Mouse (Mus musculus) limb, embryonic 11.5 days (tissue): ENCODE results near the gene 1700084M14Rik. TPM values are rescaled to one million over a fixed set of nuclear protein-coding genes. Genes with fewer than 3 reads are reported as not detected.
"Not testable (repeated sequence)": the region's sequence is repeated elsewhere in the genome, so short reads cannot be mapped to it uniquely, and the experiment has no call there.

Source experiments
- ATAC-seq: fragments of 200-750 bp; cut with Nextera tagmentation; 2 replicates; pipeline ENCODE4 v1.8.0; 2017; ENCODE audit warnings: low read depth; ENCODE audit not compliant: insufficient number of reproducible peaks, low FRiP score, low TSS enrichment
- DNase-seq: peaks from one replicate; pipeline ENCODE4 v3.0.0-alpha.2; 2015; ENCODE audit warnings: low spot score
- H3K27ac ChIP-seq: fragments of 300-500 bp; sonication (generic); replicated peaks from 2 replicates; pipeline ENCODE4 v1.5.1; 2014; ENCODE audit warnings: low read depth, mild to moderate bottlenecking, low read length
- H3K27me3 ChIP-seq: fragments of 300-500 bp; sonication (generic); 2 replicates; pipeline ENCODE4 v1.6.1; 2014; ENCODE audit warnings: mild to moderate bottlenecking, low read length, mixed read lengths; ENCODE audit not compliant: control insufficient read depth, insufficient read depth
- H3K36me3 ChIP-seq: fragments of 300-500 bp; sonication (generic); 2 replicates; pipeline ENCODE4 v1.6.1; 2014; ENCODE audit warnings: mild to moderate bottlenecking, low read length, moderate library complexity, mixed read lengths; ENCODE audit not compliant: control insufficient read depth, insufficient read depth
- H3K4me1 ChIP-seq: fragments of 300-500 bp; sonication (generic); 2 replicates; pipeline ENCODE4 v1.6.1; 2014; ENCODE audit warnings: low read length, mixed read lengths; ENCODE audit not compliant: control insufficient read depth, insufficient read depth
- H3K4me2 ChIP-seq: fragments of 300-500 bp; sonication (generic); 2 replicates; pipeline ENCODE4 v1.6.1; 2014; ENCODE audit warnings: low read depth, mild to moderate bottlenecking, moderate library complexity; ENCODE audit not compliant: severe bottlenecking
- H3K4me3 ChIP-seq: fragments of 300-500 bp; sonication (generic); 2 replicates; pipeline ENCODE4 v1.5.1; 2014; ENCODE audit warnings: low read depth, low read length
- H3K9ac ChIP-seq: fragments of 300-500 bp; sonication (generic); 2 replicates; pipeline ENCODE4 v1.6.1; 2014; ENCODE audit warnings: mild to moderate bottlenecking, low read length
- H3K9me3 ChIP-seq: fragments of 300-500 bp; sonication (generic); 2 replicates; pipeline ENCODE4 v1.6.1; 2016; ENCODE audit warnings: low read length; ENCODE audit not compliant: control insufficient read depth
- WGBS: fragments of 180-500 bp; shearing (Covaris S2); extraction: QIAGEN DNeasy Blood & Tissue Kit; methylation state at CpG from one replicate; pipeline ENCODE4 v1.1.7; 2014; 5-methylcytosine and 5-hydroxymethylcytosine counted together
- polyA plus RNA-seq: library from polyadenylated mRNA; unstranded; fragments of >200 nt; fragmentation: Nextera tagmentation; extraction: Ambion mirVana; gene quantifications from 2 replicates; pipeline ENCODE4 v1.2.1, GENCODE M21; 2014

1700084M14Rik gene
- polyA plus RNA-seq = not detected in 2 replicates

DNA sequence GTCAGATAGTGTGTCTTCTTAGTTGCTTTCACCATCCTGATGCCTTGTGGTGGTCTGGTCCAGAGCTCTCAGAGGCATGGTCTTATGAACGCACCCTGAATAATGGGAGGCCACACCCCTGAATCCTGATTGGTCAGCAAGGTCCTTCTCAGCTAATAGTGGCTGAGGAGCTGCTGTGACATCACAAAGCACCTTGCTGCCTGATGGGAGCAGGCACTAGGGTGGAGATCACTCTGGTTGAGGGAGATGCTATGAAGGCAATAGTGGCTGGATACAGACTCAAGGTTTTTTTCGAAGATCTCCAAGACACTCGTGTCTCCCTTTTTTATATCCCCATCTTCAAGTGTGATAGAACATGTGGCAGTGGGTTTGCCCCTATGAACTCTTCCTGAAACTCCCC lies at the start of gene 1700084M14Rik:
Gene 1700084M14Rik (minus strand): TSS at position 101 of the 400 bp plus-strand sequence.
- not testable (repeated sequence) for H3K27ac ChIP-seq, H3K36me3 ChIP-seq, H3K9me3 ChIP-seq, DNase-seq, ATAC-seq, H3K4me2 ChIP-seq, H3K27me3 ChIP-seq, H3K4me1 ChIP-seq, H3K9ac ChIP-seq, H3K4me3 ChIP-seq
- WGBS = 85% methylated on average over 3 of the region's 3 CpGs

Other genes with a start within 250 kb of the 1700084M14Rik start
- not detected in 2 replicates for gene Mageb2, start 244.2 kb downstream of the 1700084M14Rik start, polyA plus RNA-seq
- not detected in 2 replicates for gene Gm5072, start 183.4 kb downstream of the 1700084M14Rik start, polyA plus RNA-seq
- gene Gm8914, start 95.8 kb downstream of the 1700084M14Rik start, polyA plus RNA-seq = not detected in 2 replicates
- gene Gm14781, start 56.3 kb upstream of the 1700084M14Rik start, polyA plus RNA-seq = not detected in 2 replicates
- gene Mageb5, start 207.1 kb upstream of the 1700084M14Rik start, polyA plus RNA-seq = not detected in 2 replicates